In the genomic region with DNA sequence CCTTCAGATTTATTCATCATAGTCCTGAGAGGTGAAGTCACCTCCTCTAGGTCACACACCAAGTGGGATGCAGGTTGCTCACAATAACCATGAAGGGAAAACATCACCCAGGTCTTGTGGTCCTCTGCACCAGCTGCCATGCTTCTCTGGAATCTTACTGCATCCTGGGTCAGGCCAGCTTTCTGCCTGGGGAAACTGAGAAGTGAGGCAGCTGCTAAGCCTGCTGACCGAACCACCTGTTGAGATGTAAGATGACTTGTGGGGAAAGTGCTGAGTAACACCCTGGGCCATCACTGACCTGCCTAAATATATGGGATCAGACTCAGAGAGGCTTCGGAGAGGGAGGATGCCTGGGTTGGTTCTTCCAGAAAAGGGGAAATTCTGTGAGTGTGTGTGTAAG, we compare ENCODE assay signal across 34 mouse cellular contexts. TPM values are rescaled to one million over a fixed set of nuclear protein-coding genes. Genes with fewer than 3 reads are reported as not detected.
"Had no signal": no experiment of that assay in that cellular context is flagged by ENCODE, and none has a peak within 500 bp of the region (broad histone marks: within the 10 kb centered on the region; RNA-seq: fewer than 3 reads in every experiment).

No protein-coding gene starts in this region.

- H3K9ac ChIP-seq: limb, embryonic 12.5 days; limb, embryonic 13.5 days; limb, embryonic 15.5 days; liver, embryonic 12.5 days; liver, embryonic 13.5 days; liver, embryonic 14.5 days; liver, embryonic 15.5 days; liver, postnatal 0 days; lung, embryonic 14.5 days; lung, embryonic 15.5 days; midbrain, embryonic 12.5 days; midbrain, embryonic 13.5 days; midbrain, embryonic 15.5 days; neural tube, embryonic 12.5 days had no signal

- H3K4me1 ChIP-seq: liver, embryonic 13.5 days; liver, embryonic 15.5 days; megakaryocyte, embryonic 14.5 days had no signal

- ATAC-seq: liver, embryonic 12.5 days; liver, postnatal 0 days; lung, postnatal 0 days; midbrain, embryonic 13.5 days; midbrain, embryonic 15.5 days; midbrain, embryonic 16.5 days had no signal

- H3K27ac ChIP-seq: limb, embryonic 10.5 days; limb, embryonic 12.5 days; limb, embryonic 13.5 days; limb, embryonic 15.5 days; liver, embryonic 12.5 days; liver, embryonic 13.5 days; liver, embryonic 14.5 days; liver, embryonic 15.5 days; lung, embryonic 15.5 days; macrophage; midbrain, embryonic 10.5 days; midbrain, embryonic 12.5 days; midbrain, embryonic 13.5 days; midbrain, embryonic 15.5 days; neural tube, embryonic 12.5 days had no signal

- H3K4me3 ChIP-seq: limb, embryonic 10.5 days; limb, embryonic 12.5 days; limb, embryonic 13.5 days; limb, embryonic 15.5 days; liver, embryonic 12.5 days; liver, embryonic 13.5 days; liver, embryonic 15.5 days; lung, embryonic 15.5 days; midbrain, embryonic 10.5 days; midbrain, embryonic 12.5 days; midbrain, embryonic 13.5 days; midbrain, embryonic 15.5 days; neural tube, embryonic 12.5 days had no signal

- H3K36me3 ChIP-seq: limb, embryonic 10.5 days; limb, embryonic 12.5 days; limb, embryonic 13.5 days; limb, embryonic 15.5 days; liver, embryonic 12.5 days; liver, embryonic 13.5 days; liver, embryonic 15.5 days; lung, embryonic 15.5 days; midbrain, embryonic 10.5 days; midbrain, embryonic 12.5 days; midbrain, embryonic 13.5 days; midbrain, embryonic 15.5 days; neural tube, embryonic 12.5 days had no signal

- H3K4me2 ChIP-seq: limb, embryonic 12.5 days; limb, embryonic 13.5 days; limb, embryonic 15.5 days; liver, embryonic 11.5 days; liver, embryonic 12.5 days; liver, embryonic 13.5 days; liver, embryonic 15.5 days; lung, embryonic 14.5 days; lung, embryonic 15.5 days; midbrain, embryonic 11.5 days; midbrain, embryonic 12.5 days; midbrain, embryonic 13.5 days; midbrain, embryonic 15.5 days; neural tube, embryonic 12.5 days had no signal

- H3K9me3 ChIP-seq: limb, embryonic 10.5 days; limb, embryonic 12.5 days; limb, embryonic 13.5 days; limb, embryonic 15.5 days; liver, embryonic 12.5 days; liver, embryonic 13.5 days; liver, embryonic 15.5 days; lung, embryonic 15.5 days; midbrain, embryonic 10.5 days; midbrain, embryonic 12.5 days; midbrain, embryonic 13.5 days; midbrain, embryonic 15.5 days; neural tube, embryonic 12.5 days had no signal

- DNase-seq: left cerebral cortex, postnatal 4 days; liver; liver, embryonic 13.5 days; liver, postnatal 0 days; lung, adult 18-20 months; lung, adult 2 months; lung, embryonic 14.5 days; lung, postnatal 10 days; lung, postnatal 14 days; lung, postnatal 36 days; lung, postnatal 4 days; midbrain, embryonic 14.5 days had no signal

- H3K27me3 ChIP-seq: limb, embryonic 13.5 days; limb, embryonic 15.5 days; liver, embryonic 13.5 days; liver, embryonic 15.5 days; lung, embryonic 15.5 days; megakaryocyte, embryonic 14.5 days; midbrain, embryonic 15.5 days had no signal

RNA-seq across cellular contexts. Expression of gene Hspb8, which starts 4.0 kb away (rescaled TPM):
- total RNA-seq: megakaryocyte, adult 5-6 weeks; megakaryocyte-erythroid progenitor cell, adult 5-6 weeks; monocyte, adult 5-6 weeks had no signal
